Mouse (Mus musculus) forebrain, embryonic 13.5 days (tissue): ENCODE results near the gene Wbp2nl. TPM values are rescaled to one million over a fixed set of nuclear protein-coding genes. Genes with fewer than 3 reads are reported as not detected.

Experiments
- ATAC-seq: fragments of 200-750 bp; cut with Nextera tagmentation; 2 replicates; pipeline ENCODE4 v1.8.0; 2017
- H3K27ac ChIP-seq: fragments of 300-500 bp; sonication (generic); 2 replicates; pipeline ENCODE4 v1.5.1; 2015; ENCODE audit warnings: inconsistent platforms, mild to moderate bottlenecking, moderate library complexity
- H3K27me3 ChIP-seq: fragments of 300-500 bp; sonication (generic); 2 replicates; pipeline ENCODE4 v1.6.1; 2015; ENCODE audit warnings: mild to moderate bottlenecking, inconsistent platforms
- H3K36me3 ChIP-seq: fragments of 300-500 bp; sonication (generic); 2 replicates; pipeline ENCODE4 v1.6.1; 2015; ENCODE audit warnings: mild to moderate bottlenecking, inconsistent platforms; ENCODE audit not compliant: poor library complexity, severe bottlenecking
- H3K4me1 ChIP-seq: fragments of 300-500 bp; sonication (generic); 2 replicates; pipeline ENCODE4 v1.6.1; 2015; ENCODE audit warnings: inconsistent platforms
- H3K4me2 ChIP-seq: fragments of 300-500 bp; sonication (generic); 2 replicates; pipeline ENCODE4 v1.6.1; 2015; ENCODE audit warnings: inconsistent platforms, mild to moderate bottlenecking, moderate library complexity
- H3K4me3 ChIP-seq: fragments of 300-500 bp; sonication (generic); 2 replicates; pipeline ENCODE4 v1.5.1; 2015; ENCODE audit warnings: mild to moderate bottlenecking, inconsistent platforms
- H3K9ac ChIP-seq: fragments of 300-500 bp; sonication (generic); 2 replicates; pipeline ENCODE4 v1.6.1; 2015; ENCODE audit warnings: mild to moderate bottlenecking, inconsistent platforms
- H3K9me3 ChIP-seq: fragments of 300-500 bp; sonication (generic); replicated peaks from 2 replicates; pipeline ENCODE4 v1.6.1; 2016; ENCODE audit warnings: inconsistent platforms
- WGBS: fragments of 180-500 bp; shearing (Covaris S2); methylation state at CpG from one replicate; pipeline ENCODE4 v1.1.7; 2015; 5-methylcytosine and 5-hydroxymethylcytosine counted together
- polyA plus RNA-seq: library from polyadenylated mRNA; unstranded; fragments of >200 nt; fragmentation: Nextera tagmentation; extraction: Ambion mirVana; gene quantifications from 2 replicates; pipeline ENCODE4 v1.2.1, GENCODE M21; 2015

Gene Wbp2nl
- polyA plus RNA-seq, 1 experiment from 2014 or later, result not detected

- no peaks in the 10 kb centered on the region for H3K9me3 ChIP-seq
- H3K27ac ChIP-seq, result no peak overlapping the region
- 80% methylated on average over 8 of the region's 8 CpGs for WGBS
- no peaks in the 10 kb centered on the region for H3K27me3 ChIP-seq
- H3K36me3 ChIP-seq, result no peaks in the 10 kb centered on the region
- no peak overlapping the region for H3K4me3 ChIP-seq
- ATAC-seq, result no peak
- no peak overlapping the region for H3K4me2 ChIP-seq
- no peak overlapping the region for H3K9ac ChIP-seq
- H3K4me1 ChIP-seq, result no peaks in the 10 kb centered on the region
Measured at GRCm38 (mm10) chr15:82322195-82322594, 23.4 kb downstream of the Wbp2nl start.

DNA sequence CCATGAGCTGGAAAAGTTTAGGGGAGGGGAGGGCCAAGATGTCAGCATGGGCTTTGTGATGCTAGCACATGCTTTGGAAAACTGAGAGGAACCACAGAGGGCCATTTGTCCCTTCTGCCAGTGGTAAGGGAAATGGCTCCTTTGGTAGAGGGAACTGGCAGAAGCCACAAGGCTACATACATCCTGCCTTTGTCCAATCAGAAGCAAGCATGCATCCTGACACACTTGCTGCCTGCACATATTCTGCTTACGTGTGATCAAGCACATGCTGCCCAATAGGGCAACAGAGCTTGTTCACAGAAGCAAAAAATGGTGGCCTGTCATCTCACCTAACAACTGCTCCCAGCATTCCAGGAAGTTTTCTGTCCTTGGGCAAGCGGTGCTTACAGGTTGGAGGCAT is 26.6 kb downstream of the Wbp2nl start:
- 84% methylated on average over 2 of the region's 2 CpGs for WGBS
- H3K27ac ChIP-seq, result no peak overlapping the region
- no peak for ATAC-seq
- no peak overlapping the region for H3K4me2 ChIP-seq
- no peaks in the 10 kb centered on the region for H3K4me1 ChIP-seq
- H3K9me3 ChIP-seq, result no peaks in the 10 kb centered on the region
- no peak overlapping the region for H3K9ac ChIP-seq
- no peak overlapping the region for H3K4me3 ChIP-seq
- peaks cover 8% of the 10 kb centered on the region for H3K36me3 ChIP-seq
- no peaks in the 10 kb centered on the region for H3K27me3 ChIP-seq

DNA sequence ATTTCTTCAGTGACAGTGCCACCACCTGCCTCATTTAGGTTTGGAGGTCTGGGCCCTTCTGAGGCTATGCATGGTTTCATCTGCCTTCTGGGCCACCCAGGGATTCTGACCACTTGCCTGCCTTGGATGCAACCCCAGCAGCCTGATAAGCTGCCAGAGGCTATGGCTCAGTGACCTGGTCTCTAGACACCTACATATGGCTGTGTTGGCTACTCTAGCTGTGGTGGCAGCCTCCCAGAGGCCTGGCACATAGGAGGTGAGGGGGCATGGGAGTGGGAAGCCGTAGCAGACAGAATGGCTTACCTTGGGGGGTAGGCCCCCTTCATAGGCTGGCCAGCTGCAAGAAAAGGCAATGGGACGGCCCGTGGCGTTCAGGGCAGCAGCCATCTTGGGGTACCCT is 36.4 kb downstream of the Wbp2nl start:
- Histone ChIP-seq H3K27me3 (peaks cover 8% of the 10 kb centered on the region), H3K4me1 (peaks cover 22% of the 10 kb centered on the region), H3K9ac (no peak overlapping the region; the same call in 1 of the 2 replicates), H3K4me3 (no peak overlapping the region), H3K4me2 (no peak overlapping the region), H3K27ac (no peak overlapping the region), H3K9me3 (no peaks in the 10 kb centered on the region), H3K36me3 (peaks cover 34% of the 10 kb centered on the region)
- ATAC-seq, result no peak
- 93% methylated on average over 4 of the region's 4 CpGs for WGBS

GRCm38 (mm10) chr15:82336629-82337028 is 37.9 kb downstream of the Wbp2nl start:
- Histone ChIP-seq H3K9ac (0 out of 2 replicates have a peak overlapping the region, but pooled peaks have one; percentile 26), H3K4me1 (peaks cover 28% of the 10 kb centered on the region), H3K27ac (no peak overlapping the region), H3K9me3 (no peaks in the 10 kb centered on the region), H3K4me3 (no peak overlapping the region), H3K27me3 (peaks cover 20% of the 10 kb centered on the region), H3K4me2 (no peak overlapping the region), H3K36me3 (peaks cover 22% of the 10 kb centered on the region)
- WGBS, result 59% methylated on average over 12 of the region's 12 CpGs
- no peak for ATAC-seq

GRCm38 (mm10) chr15:82337875-82338274 is 39.1 kb downstream of the Wbp2nl start:
- peak overlapping the region; percentile 66 for H3K4me2 ChIP-seq
- H3K4me3 ChIP-seq, result peak overlapping the region; percentile 53
- H3K27me3 ChIP-seq, result peaks cover 20% of the 10 kb centered on the region
- ATAC-seq, result peak; percentile 12; the same call in 1 of the 2 replicates
- H3K9me3 ChIP-seq, result no peaks in the 10 kb centered on the region
- whole genome bisulfite sequencing, result 42% methylated on average over 4 of the region's 4 CpGs
- H3K4me1 ChIP-seq, result peaks cover 28% of the 10 kb centered on the region
- H3K9ac ChIP-seq, result peak overlapping the region; percentile 70
- H3K27ac ChIP-seq, result no peak overlapping the region
- H3K36me3 ChIP-seq, result peaks cover 21% of the 10 kb centered on the region

- H3K9ac ChIP-seq, result peak within 1 kb of the TSS; percentile 70
- peak; percentile 93 for ATAC-seq
- no peaks in the 10 kb centered on the region for H3K9me3 ChIP-seq
- H3K27me3 ChIP-seq, result peaks cover 20% of the 10 kb centered on the region
- peak within 1 kb of the TSS; percentile 53 for H3K4me3 ChIP-seq
- peaks cover 28% of the 10 kb centered on the region for H3K4me1 ChIP-seq
- WGBS, result under 1% methylated on average over 41 of the region's 41 CpGs
- H3K27ac ChIP-seq, result no peak within 1 kb of the TSS
- H3K36me3 ChIP-seq, result peaks cover 21% of the 10 kb centered on the region
- H3K4me2 ChIP-seq, result peak within 1 kb of the TSS; percentile 66
Measured at GRCm38 (mm10) chr15:82338593-82339112, 39.9 kb downstream of the Wbp2nl start, which contains the start of the genes Naga, Pheta2 and Smdt1. Gene Naga (minus strand): TSS chr15:82338925. Gene Pheta2 (plus strand): TSS chr15:82338942. Gene Smdt1 (plus strand): TSS chr15:82338959.

DNA sequence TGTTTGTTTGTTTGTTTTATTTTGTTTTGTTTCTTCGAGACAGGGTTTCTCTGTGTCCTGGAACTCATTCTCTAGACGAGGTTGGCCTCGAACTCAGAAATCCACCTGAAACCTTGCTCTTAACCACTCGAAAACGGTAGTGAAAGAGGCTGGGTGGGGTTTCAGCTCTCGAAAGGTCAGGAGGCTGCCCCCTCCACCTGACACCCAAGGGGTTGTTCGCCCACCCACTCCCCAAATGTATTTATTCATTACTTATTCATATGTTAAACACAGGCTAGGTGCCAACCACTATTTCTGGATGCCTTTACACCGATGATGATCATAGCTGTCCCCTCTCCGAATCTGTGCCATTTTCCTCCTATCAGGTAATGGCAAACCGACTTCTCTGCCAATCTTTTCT is 40.4 kb downstream of the Wbp2nl start:
- Histone ChIP-seq H3K4me3 (peak overlapping the region; percentile 53), H3K9ac (peak overlapping the region; percentile 70), H3K4me2 (peak overlapping the region; percentile 66), H3K27me3 (peaks cover 20% of the 10 kb centered on the region), H3K4me1 (peaks cover 28% of the 10 kb centered on the region), H3K36me3 (peaks cover 18% of the 10 kb centered on the region), H3K9me3 (no peaks in the 10 kb centered on the region), H3K27ac (no peak overlapping the region)
- WGBS, result 54% methylated on average over 10 of the region's 10 CpGs
- ATAC-seq, result no peak

- H3K9me3 ChIP-seq, result no peaks in the 10 kb centered on the region
- 79% methylated on average over 8 of the region's 8 CpGs for WGBS
- H3K4me3 ChIP-seq, result no peak overlapping the region
- H3K36me3 ChIP-seq, result peaks cover 12% of the 10 kb centered on the region
- no peak overlapping the region for H3K27ac ChIP-seq
- ATAC-seq, result no peak
- 0 out of 2 replicates have a peak overlapping the region, but pooled peaks have one; percentile 66 for H3K4me2 ChIP-seq
- no peak overlapping the region for H3K9ac ChIP-seq
- peaks cover 28% of the 10 kb centered on the region for H3K4me1 ChIP-seq
- H3K27me3 ChIP-seq, result peaks cover 20% of the 10 kb centered on the region
Measured at GRCm38 (mm10) chr15:82339634-82340254, 41.0 kb downstream of the Wbp2nl start.

DNA sequence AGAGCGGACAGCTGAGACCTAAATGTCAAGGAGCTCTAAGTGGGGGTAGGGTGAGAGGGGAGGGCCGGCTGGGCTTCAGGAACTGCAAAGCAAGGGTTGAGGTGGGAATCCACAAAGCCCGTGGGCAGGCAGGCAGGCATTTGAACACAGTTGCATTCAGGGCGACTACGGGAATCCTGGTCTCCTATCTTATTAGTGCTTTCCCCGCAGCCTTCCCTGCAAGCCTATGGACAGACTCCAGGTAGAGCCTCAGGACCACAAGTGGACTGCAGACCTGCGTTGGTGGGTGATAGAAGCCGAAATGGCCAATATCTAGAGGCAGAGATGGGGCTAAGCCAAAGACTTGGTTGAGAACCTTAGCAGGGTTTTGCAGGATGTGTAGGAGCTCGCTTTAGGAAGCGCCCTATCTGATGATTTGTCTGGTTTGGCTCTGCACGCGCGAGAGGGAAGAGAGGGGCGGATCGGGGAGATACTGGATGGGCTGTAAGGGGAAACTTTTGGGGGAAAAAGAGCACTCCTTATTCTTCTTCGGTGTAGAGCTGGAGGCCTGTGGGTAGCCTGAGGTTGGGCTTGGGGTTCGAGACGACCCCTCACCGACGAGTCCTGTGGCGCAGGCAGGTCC is 41.8 kb downstream of the Wbp2nl start:
- Histone ChIP-seq H3K4me1 (peaks cover 28% of the 10 kb centered on the region), H3K4me2 (peak overlapping the region; percentile 56), H3K36me3 (peaks cover 5% of the 10 kb centered on the region), H3K9me3 (no peaks in the 10 kb centered on the region), H3K27ac (no peak overlapping the region), H3K27me3 (peaks cover 20% of the 10 kb centered on the region), H3K4me3 (peak overlapping the region; percentile 33), H3K9ac (peak overlapping the region; percentile 55)
- ATAC-seq, result no peak
- WGBS, result 40% methylated on average over 21 of the region's 21 CpGs

- H3K27ac ChIP-seq, result no peak overlapping the region
- no peak for ATAC-seq
- H3K4me2 ChIP-seq, result peak overlapping the region; percentile 56
- 5% methylated on average over 39 of the region's 40 CpGs for WGBS
- H3K9ac ChIP-seq, result peak overlapping the region; percentile 55
- no peaks in the 10 kb centered on the region for H3K9me3 ChIP-seq
- H3K4me3 ChIP-seq, result peak overlapping the region; percentile 33
- H3K4me1 ChIP-seq, result peaks cover 28% of the 10 kb centered on the region
- no peaks in the 10 kb centered on the region for H3K36me3 ChIP-seq
- H3K27me3 ChIP-seq, result peaks cover 20% of the 10 kb centered on the region
Measured at GRCm38 (mm10) chr15:82341036-82341501, 42.3 kb downstream of the Wbp2nl start.

GRCm38 (mm10) chr15:82341675-82342542 is 43.2 kb downstream of the Wbp2nl start:
- 74% methylated on average over 15 of the region's 15 CpGs for WGBS
- no peak for ATAC-seq
- H3K4me2 ChIP-seq, result peak overlapping the region; percentile 56

More at GRCm38 (mm10) chr15:82341675-82342542, 43.2 kb downstream of the Wbp2nl start:
- Histone ChIP-seq H3K27ac (no peak overlapping the region), H3K9ac (peak overlapping the region; percentile 55; the same call in 1 of the 2 replicates), H3K36me3 (no peaks in the 10 kb centered on the region), H3K4me3 (no peak overlapping the region; the same call in 1 of the 2 replicates), H3K9me3 (no peaks in the 10 kb centered on the region), H3K4me1 (peaks cover 29% of the 10 kb centered on the region), H3K27me3 (peaks cover 20% of the 10 kb centered on the region)
